21 mouse cellular contexts compared by ENCODE assay signal in the genomic region with DNA sequence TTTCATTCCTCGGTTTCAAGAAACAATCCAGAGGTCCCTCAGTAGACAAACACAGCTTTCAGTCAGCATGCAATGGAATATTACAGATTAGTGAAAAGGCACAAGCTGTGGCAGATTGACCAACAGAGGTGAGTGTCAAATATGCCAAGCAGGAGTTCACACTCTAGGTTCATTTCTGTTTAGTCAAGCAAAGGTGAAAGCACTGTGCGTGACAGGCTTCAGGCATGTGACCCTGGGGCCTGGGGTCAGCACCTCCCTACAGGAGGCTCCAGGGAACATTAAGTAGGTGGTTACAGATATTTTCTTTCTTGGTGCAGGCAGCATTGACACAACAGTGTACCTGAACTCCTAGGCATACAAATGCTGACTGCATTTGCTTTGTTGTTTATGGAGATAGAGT. TPM values are rescaled to one million over a fixed set of nuclear protein-coding genes. Genes with fewer than 3 reads are reported as not detected.
"Had no signal": no experiment of that assay in that cellular context is flagged by ENCODE, and none has a peak within 500 bp of the region (broad histone marks: within the 10 kb centered on the region; RNA-seq: fewer than 3 reads in every experiment).

No protein-coding gene starts in this region.

- H3K27ac ChIP-seq: hindbrain, postnatal 0 days; limb, embryonic 10.5 days; limb, embryonic 13.5 days; liver, embryonic 14.5 days; macrophage; midbrain, embryonic 13.5 days; stomach, postnatal 0 days had no signal

- H3K36me3 ChIP-seq: limb, embryonic 10.5 days; limb, embryonic 13.5 days; midbrain, embryonic 13.5 days had no signal

- ATAC-seq: hindbrain, postnatal 0 days; inflammation-experienced regulatory T-cells, adult 6 months; intestine, embryonic 16.5 days; liver, postnatal 0 days; lung, postnatal 0 days; midbrain, embryonic 13.5 days had no signal

- H3K9ac ChIP-seq: limb, embryonic 13.5 days; liver, embryonic 14.5 days; liver, postnatal 0 days; lung, embryonic 14.5 days; midbrain, embryonic 13.5 days had no signal

- H3K27me3 ChIP-seq: limb, embryonic 13.5 days had no signal

- H3K9me3 ChIP-seq: limb, embryonic 10.5 days; limb, embryonic 13.5 days; midbrain, embryonic 13.5 days had no signal

- H3K4me3 ChIP-seq: layer of hippocampus, adult 2 months; limb, embryonic 10.5 days; limb, embryonic 13.5 days; midbrain, embryonic 13.5 days had no signal

- DNase-seq: layer of hippocampus, adult 9-11 months; liver, postnatal 0 days; lung, embryonic 14.5 days; right cerebral cortex, adult 18-20 months; right cerebral cortex, postnatal 14 days; right cerebral cortex, postnatal 4 days; thymus, adult 2 months; thymus, postnatal 14 days; thymus, postnatal 4 days had no signal

- H3K4me2 ChIP-seq: limb, embryonic 13.5 days; liver, embryonic 11.5 days; lung, embryonic 14.5 days; midbrain, embryonic 13.5 days had no signal

RNA-seq across cellular contexts. Expression of a gene that starts 57.3 kb away (rescaled TPM):
- polyA plus RNA-seq: inflammation-experienced regulatory T-cells, adult 6 months; macrophage had no signal
